Mouse (Mus musculus) embryonic fibroblast, embryonic 13.5 days (primary cell): ENCODE data around the gene 1700028K03Rik.

Source experiments
- CTCF ChIP-seq: IDR thresholded peaks from 2 replicates; pipeline ENCODE4 v1.5.1; 2011; ENCODE audit warnings: mild to moderate bottlenecking, control low read depth, low read length, moderate library complexity, borderline replicate concordance; ENCODE audit not compliant: insufficient read depth
- POLR2A ChIP-seq: IDR thresholded peaks from 2 replicates; pipeline ENCODE4 v1.6.1; 2011; ENCODE audit warnings: low read depth, mild to moderate bottlenecking, control low read depth, low read length, moderate library complexity

- no peak for TF ChIP-seq POLR2A
- no peak for TF ChIP-seq CTCF
Observed at GRCm38 (mm10) chr5:107548444-107548843, 13.9 kb downstream of the 1700028K03Rik start.
